Mouse (Mus musculus): Measurements from ENCODE around the gene Plekha6. TPM values are rescaled to one million over a fixed set of nuclear protein-coding genes. Genes with fewer than 3 reads are reported as not detected.
"Not testable (repeated sequence)": the region's sequence is repeated elsewhere in the genome, so short reads cannot be mapped to it uniquely, and the experiment has no call there.

Plekha6 gene
- total RNA-seq, 1 experiment from 2014 or later, result 18.4 TPM

- DNase-seq, result peak; percentile 27
Observed at GRCm38 (mm10) chr1:133321267-133321925, 157.4 kb downstream of the Plekha6 start, which contains the start of gene Kiss1. Gene Kiss1, plus strand, starts transcription at chr1:133321875.

GRCm38 (mm10) chr1:133323333-133323732 lies 159.3 kb downstream of the Plekha6 start:
- no peak for DNase-seq

GRCm38 (mm10) chr1:133325951-133326350 lies 161.9 kb downstream of the Plekha6 start:
- DNase-seq, result no peak

- DNase-seq, result no peak
Observed at GRCm38 (mm10) chr1:133327094-133327493, 163.1 kb downstream of the Plekha6 start.

- no peak for DNase-seq
Observed at GRCm38 (mm10) chr1:133328299-133328795, 164.3 kb downstream of the Plekha6 start.

GRCm38 (mm10) chr1:133328896-133329637 lies 165.1 kb downstream of the Plekha6 start:
- no peak for DNase-seq

- no peak for DNase-seq
Observed at GRCm38 (mm10) chr1:133329638-133329964, 165.6 kb downstream of the Plekha6 start.

- DNase-seq, result no peak
Observed at GRCm38 (mm10) chr1:133331142-133331541, 167.1 kb downstream of the Plekha6 start.

- DNase-seq, result no peak
Observed at GRCm38 (mm10) chr1:133332656-133333430, 168.8 kb downstream of the Plekha6 start.

GRCm38 (mm10) chr1:133333937-133334336 lies 169.9 kb downstream of the Plekha6 start:
- no peak for DNase-seq

GRCm38 (mm10) chr1:133340403-133340802 lies 176.4 kb downstream of the Plekha6 start:
- DNase-seq, result not testable (repeated sequence)

GRCm38 (mm10) chr1:133344357-133344756 lies 180.3 kb downstream of the Plekha6 start:
- no peak for DNase-seq

- DNase-seq, result no peak
Observed at GRCm38 (mm10) chr1:133346531-133346930, 182.5 kb downstream of the Plekha6 start.

GRCm38 (mm10) chr1:133347226-133347625 lies 183.2 kb downstream of the Plekha6 start:
- no peak for DNase-seq

GRCm38 (mm10) chr1:133347693-133348520 lies 183.9 kb downstream of the Plekha6 start:
- DNase-seq, result no peak

- DNase-seq, result no peak
Observed at GRCm38 (mm10) chr1:133350210-133350609, 186.2 kb downstream of the Plekha6 start, which contains the start of gene Ren1. Gene Ren1, plus strand, starts transcription at chr1:133350510.

- no peak for DNase-seq
Observed at GRCm38 (mm10) chr1:133351762-133352161, 187.8 kb downstream of the Plekha6 start.
